Mouse (Mus musculus): ENCODE data around the gene Mrpl27. TPM values are rescaled to one million over a fixed set of nuclear protein-coding genes. Genes with fewer than 3 reads are reported as not detected.
A peak's percentile ranks its signal among the peaks of the same experiment; 100 is the strongest.
"Not testable (repeated sequence)": the region's sequence is repeated elsewhere in the genome, so short reads cannot be mapped to it uniquely, and the experiment has no call there.

Gene Mrpl27
- 10 to 100 TPM; 67.1 to 68.9 TPM for total RNA-seq (2021)

- DNase-seq = peak; percentile 84 to 87
These were observed at the start of gene Mrpl27, which contains the start of gene Eme1 for GRCm38 (mm10) chr11:94653663-94654436. Gene Mrpl27 (plus strand): TSS chr11:94653767. Gene Eme1 (minus strand): TSS chr11:94653964.

- DNase-seq = no peak
These were observed 42.5 kb upstream of the Mrpl27 start for GRCm38 (mm10) chr11:94610744-94611740.

GRCm38 (mm10) chr11:94614603-94615002 is 39.0 kb upstream of the Mrpl27 start:
- no peak for DNase-seq

DNA sequence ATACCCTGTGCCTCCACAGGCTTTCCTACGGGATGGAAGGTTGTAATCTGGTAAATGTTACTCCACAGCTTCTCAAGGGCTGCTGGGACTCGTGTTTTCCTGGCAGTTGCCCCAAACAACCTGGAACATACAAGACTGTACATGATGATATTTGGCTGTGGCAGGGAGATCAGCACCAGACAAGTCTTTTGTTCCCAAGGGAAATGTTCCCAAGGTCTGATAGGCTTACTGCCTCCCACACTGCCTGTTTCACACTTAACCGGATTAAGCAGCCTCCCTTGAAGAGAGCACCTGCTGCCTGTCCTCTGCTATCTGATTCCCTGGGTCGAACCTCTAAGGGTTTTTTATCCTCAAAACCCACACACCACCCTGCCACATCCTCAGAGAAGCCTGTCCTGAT is 38.1 kb upstream of the Mrpl27 start:
- DNase-seq = no peak

- no peak for DNase-seq
These were observed 35.9 kb upstream of the Mrpl27 start for GRCm38 (mm10) chr11:94617646-94618045.

DNA sequence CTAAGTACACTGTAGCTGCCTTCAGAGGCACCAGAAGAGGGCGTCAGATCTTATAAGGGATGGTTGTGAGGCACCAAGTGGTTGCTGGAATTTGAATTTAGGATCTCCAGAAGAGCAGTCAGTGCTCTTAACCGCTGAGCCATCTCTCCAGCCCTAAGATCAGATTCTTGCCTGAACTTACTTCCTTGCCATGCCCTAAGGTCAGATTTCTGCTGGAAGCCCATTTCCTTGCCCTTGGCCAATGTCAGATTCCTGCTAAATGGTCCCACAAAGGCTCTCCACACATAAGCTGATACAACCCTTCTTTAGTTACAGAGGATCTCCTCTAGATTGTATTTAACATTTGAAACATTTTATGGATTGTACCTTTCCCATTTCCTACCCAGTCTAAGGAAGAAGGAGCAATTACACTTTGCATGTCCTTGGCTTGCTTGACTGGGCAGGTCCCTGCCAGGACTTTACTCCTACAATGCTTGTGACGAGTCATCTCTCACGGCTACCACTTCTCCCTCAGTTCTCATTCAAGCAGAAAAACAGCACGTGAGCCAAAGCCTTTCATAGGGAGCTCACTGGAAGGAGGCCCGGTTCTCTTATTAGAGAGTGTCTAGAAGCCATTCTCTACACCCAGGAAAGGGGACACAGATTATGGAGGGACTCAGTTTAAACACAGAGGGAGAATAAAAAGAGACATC is 32.7 kb upstream of the Mrpl27 start:
- DNase-seq = no peak

GRCm38 (mm10) chr11:94621458-94621852 is 32.1 kb upstream of the Mrpl27 start:
- no peak for DNase-seq

DNA sequence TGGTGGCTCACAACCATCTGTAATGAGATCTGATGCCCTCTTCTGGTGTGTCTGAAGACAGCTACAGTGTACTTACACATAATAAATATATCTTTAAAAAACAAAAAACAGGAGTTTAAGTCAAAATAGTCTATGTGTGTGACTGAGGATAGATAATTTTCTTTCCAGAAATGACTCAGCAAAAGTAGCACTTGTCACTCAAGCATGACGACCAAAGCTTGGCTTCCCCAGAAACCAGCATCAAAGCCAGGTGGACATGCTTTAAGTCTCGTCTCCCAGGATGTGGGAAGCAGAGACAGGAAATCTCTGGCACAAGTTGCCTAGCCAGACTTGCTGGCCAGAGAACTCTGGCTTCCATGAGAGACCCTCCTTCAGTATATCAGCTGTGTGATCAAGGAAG is 31.4 kb upstream of the Mrpl27 start:
- DNase-seq = no peak

- DNase-seq = peak; percentile 93 to 95
These were observed 24.2 kb upstream of the Mrpl27 start, which contains the start of gene Lrrc59 for GRCm38 (mm10) chr11:94629199-94629883. Gene Lrrc59 (plus strand): TSS chr11:94629767.

GRCm38 (mm10) chr11:94629884-94630198 is 23.7 kb upstream of the Mrpl27 start:
- no peak for DNase-seq

DNA sequence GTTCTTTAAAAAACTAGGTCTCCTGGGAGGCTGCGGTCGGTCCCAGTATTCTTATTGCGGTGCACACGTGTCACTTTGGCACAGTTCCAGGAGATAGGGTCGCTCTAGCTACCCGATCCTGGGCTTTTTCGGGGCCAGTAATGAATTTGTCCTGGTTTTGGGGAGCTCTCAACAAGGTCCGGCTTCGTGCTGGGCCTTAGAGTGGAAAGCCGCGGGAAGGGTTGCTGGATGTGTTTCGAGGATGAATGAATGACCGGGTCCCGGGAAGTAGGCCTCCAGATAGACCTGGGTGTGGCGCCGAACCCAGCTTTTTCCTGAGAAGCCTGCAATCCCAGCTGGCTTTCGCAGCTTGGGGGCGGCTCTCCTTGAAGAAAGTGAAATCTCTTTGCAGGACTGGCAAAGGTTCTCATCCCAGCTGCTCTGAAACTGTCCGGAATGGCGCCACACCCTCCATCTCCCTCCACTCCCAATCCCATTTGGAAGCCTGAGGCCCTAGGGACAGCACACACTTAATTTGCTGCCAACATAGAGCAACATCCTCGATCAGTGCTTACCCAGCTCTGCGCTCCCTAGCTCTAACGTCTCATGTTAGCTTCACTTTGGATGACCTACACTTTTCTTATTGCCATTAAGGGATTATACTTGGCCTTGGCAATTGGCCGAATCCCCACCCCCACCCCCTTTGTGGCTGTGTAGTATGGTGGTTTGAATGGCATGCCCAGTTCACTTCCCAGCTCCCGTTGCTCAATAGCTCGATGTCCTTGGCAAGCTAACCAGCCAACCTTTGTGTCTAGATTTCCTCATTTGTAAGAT is 23.2 kb upstream of the Mrpl27 start:
- DNase-seq = no peak

GRCm38 (mm10) chr11:94631969-94632368 is 21.6 kb upstream of the Mrpl27 start:
- no peak for DNase-seq

GRCm38 (mm10) chr11:94632988-94633387 is 20.6 kb upstream of the Mrpl27 start:
- no peak for DNase-seq

- DNase-seq = no peak
These were observed 19.1 kb upstream of the Mrpl27 start for GRCm38 (mm10) chr11:94634431-94634830.

- DNase-seq = peak; percentile 20 to 34
These were observed 8.9 kb upstream of the Mrpl27 start for GRCm38 (mm10) chr11:94644461-94645219.

GRCm38 (mm10) chr11:94646457-94646856 is 7.1 kb upstream of the Mrpl27 start:
- no peak for DNase-seq

- DNase-seq = not testable (repeated sequence)
These were observed 2.3 kb upstream of the Mrpl27 start for GRCm38 (mm10) chr11:94651241-94651640.

DNA sequence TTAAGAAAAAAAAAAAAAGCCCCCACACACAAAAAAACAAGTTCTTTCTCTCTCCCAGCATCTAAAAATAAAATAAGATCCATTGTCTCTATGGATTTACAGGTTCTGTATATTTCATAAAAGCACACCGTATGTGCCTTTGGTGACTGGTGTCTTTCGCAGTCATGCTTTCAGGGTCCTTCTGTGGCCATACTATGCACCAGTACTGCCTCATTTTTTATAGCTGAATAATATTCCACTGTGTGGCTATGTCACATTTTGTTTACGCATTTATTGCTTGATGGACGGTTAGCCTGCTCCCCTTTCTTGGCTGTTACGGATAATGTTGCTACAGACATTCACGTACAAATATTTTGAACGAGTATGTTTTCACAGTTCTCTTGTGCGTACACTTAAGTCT is 594 bp upstream of the Mrpl27 start:
- DNase-seq = no peak

GRCm38 (mm10) chr11:94661344-94661743 is 7.8 kb downstream of the Mrpl27 start:
- no peak for DNase-seq

- DNase-seq = no peak
These were observed 11.7 kb downstream of the Mrpl27 start for GRCm38 (mm10) chr11:94665281-94665680.

Data from layer of hippocampus, postnatal 36 days (tissue).